Mouse (Mus musculus): ENCODE measurements around the gene Tprn. TPM values are rescaled to one million over a fixed set of nuclear protein-coding genes. Genes with fewer than 3 reads are reported as not detected.

Tprn gene
- polyA plus RNA-seq, 2 experiments from 2014 or later: 1.8 to 3.8 TPM

DNA sequence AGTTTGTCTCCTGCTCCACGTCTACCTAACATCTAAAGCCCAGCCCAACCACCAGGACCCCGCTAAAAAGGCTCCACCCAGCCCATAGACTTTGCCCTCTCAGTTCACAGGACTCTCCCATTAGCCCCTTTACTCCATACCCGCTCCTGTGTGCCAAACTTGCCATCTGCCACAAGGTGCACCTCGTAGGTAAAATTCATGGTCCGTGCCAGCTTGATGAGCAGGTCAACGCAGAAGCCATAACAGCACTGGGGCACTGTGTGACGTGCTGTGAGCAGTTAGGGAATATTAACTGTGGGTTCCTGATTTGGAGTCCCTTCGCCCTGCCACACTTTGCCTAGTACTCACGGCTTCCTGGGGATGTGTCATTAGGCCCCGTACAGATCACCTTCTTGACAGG lies 35.6 kb downstream of the Tprn start:
- ATAC-seq: no peak

DNA sequence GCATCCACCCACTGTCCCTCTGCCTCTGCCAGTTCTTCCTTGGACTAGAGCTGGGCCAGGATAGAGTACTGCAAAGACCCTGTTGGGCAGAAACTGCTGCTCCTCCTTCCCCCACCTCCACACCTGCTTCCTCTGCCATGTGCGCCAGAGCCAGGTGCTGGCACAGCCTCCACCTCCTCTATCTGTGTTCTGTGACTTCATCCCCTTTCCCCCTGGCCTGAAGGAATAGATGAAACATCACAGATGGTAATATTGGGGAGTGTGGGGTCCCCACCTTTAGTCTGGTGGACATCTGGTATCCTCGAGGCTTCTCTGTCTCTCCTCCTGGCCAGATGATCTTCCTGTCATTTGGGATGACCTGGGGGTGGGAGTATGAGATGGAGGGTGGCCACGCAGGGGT lies 41.0 kb downstream of the Tprn start:
- no peak for ATAC-seq

DNA sequence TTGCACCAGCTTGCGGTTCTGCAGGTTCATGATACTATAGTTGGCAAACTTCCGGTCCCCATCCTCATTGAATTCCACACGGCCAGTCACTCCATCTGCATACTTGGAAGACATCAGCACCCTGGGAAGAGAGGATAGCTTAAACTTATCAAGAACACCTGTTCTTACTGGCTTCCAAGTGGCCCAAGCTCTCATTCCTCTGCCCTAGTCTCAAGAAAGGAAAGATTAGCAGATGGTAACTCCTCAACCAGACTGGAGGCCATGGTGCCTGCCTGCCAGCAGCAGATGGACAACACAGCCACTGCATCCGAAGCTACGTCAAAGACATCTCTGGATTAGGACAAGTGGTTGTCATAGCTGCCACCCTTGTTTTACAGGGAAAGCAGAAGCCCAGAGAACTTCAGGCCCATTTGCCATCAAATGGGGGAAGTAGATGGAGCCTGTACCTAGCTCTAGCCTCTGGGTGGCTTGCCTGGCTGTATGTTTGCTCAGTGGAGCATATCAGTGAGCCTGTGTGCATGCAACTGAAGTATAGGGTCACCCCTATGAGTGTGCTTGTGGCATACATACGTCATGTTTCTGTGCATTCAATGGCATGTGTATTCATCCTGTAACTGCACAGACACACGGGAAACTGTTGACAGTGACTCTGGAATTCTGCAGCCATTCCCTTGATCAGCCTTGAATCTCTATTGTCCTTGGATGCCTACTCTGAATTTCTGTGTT lies 41.7 kb downstream of the Tprn start:
- ATAC-seq: no peak

DNA sequence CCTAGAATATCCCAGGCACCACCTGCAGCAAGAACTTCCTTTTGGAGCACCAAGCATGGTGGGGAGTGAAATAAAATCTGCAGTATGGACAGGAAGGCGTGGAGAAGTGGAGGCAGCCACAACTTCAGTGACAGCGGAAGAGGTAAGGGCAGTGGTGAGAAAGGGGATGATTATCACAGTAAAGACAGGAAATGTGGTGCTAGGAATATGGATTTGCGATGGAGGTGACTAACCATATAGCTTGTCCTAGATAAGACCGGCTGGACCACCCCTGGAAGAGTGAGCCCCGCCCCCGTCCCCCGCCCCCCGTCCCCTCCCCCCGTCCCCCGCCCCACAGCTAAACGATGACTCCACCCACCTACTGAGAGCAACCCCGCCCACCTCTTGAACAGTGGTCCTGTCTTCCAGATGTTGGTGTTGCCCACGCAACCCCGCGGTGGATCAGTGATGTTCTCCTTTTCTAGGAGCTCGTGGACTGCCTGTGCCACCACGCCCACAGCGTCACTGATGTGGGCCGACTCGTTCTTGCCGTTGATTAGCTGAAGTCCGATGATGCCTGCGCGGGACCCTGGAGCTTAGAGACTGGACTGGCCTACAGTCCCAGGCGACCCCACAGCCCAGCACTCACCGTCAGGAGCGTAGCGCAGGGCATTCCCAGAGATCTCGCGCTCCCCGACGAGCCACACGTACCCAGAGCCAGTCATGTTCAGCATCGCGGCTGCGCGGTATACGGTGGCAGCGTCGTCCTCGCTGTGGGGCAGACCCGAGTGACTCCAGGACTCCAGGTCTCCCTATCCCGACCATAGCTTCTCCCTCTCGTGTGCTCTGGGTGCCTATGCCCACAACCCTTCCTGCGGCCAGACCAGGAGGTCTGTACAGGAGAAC lies 42.5 kb downstream of the Tprn start:
- ATAC-seq: peak; percentile 68

DNA sequence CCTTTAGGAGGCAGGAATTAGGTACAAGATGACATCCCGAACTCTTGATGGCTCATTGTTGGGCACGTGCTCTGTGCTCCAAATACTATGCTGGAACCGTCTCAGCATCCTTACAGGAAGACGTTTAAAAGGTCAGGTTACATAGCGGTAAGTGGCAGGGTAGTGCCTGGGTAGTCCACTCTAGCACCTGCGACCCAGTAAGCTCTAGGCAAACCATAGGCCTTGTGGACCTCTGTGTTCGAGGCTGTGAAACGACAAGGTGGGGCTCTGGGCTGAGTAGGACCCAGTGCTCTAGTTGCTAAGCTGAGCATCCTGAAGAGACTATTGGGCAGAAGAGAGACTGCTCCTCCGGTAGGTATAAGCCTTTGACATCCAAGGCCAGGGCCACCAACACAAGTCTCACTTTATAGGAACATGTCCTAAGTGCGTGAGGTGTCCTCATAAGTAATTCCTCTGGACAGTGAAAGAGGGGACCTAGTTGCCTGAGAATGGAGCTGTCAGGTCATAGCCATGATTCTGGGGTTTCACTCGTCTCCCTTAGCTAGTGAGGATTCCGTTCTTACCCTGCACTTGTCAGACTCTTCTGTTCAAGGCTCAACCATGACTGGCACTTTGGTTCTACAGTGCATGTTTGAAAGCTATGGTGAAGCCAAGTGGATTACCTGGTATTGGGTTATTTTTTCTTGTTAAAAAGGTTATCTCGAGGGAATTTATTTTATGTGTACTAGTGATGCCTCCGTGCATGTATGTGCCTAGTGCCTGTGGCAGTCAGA lies 43.4 kb downstream of the Tprn start:
- no peak for ATAC-seq

DNA sequence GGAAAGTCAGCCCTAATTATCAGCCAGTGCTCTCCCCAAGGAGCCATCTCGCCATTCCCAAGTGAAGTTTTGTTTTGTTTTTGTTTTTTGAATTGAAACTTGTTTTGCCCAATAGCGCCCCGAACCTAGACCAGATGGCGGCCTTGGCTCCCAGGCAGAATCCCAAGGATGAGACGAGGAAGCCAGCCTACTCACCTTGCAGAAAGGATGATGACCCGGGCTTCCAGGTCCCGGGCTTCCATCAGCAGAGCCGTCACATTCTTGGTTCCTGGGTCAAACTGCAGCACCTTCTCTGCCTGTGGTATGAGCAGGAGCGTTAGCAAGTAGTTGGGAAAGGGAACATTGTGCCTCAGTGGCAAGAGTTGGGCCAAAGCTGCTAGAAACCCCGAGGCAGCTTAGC lies 47.8 kb downstream of the Tprn start:
- no peak for ATAC-seq

DNA sequence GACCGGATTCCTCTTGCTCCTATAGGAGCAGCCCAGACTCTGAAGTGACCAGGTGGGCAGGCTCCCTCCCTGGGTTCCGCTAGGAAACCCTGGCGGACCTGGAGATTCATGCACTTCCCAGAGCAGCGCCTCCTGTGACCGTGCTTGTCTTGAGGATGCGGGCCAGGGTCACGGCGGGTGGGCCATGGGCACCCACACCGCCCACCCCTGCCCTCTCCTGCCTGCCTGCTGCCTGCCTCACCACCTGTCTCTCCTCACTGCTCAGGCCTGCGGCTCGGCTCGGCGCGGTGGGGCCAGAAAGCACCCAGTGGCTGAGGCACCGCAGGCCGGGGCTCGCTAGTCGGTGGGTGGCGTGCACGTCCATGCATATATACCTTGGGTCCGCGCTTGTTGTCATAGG lies 48.6 kb downstream of the Tprn start:
- no peak for ATAC-seq

DNA sequence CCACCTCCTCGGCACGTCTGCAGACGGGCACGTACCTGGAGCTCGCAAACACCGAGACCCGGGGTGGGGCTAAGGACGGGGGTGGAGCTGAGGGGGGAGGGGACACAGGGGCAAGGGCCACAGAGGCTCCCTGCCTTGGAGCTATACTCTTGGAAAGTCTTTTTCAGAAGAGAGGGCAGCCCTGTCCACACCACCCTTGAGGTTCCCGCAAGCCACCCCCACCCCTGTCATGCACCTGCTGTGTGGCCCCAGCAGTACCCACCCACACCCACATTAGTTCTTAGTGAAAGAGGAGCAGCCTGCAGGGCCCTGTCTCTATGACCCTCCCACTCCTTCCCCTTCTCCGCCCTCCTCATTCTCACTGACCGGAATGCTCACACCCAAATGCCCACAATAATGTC lies 49.1 kb downstream of the Tprn start:
- ATAC-seq: no peak

DNA sequence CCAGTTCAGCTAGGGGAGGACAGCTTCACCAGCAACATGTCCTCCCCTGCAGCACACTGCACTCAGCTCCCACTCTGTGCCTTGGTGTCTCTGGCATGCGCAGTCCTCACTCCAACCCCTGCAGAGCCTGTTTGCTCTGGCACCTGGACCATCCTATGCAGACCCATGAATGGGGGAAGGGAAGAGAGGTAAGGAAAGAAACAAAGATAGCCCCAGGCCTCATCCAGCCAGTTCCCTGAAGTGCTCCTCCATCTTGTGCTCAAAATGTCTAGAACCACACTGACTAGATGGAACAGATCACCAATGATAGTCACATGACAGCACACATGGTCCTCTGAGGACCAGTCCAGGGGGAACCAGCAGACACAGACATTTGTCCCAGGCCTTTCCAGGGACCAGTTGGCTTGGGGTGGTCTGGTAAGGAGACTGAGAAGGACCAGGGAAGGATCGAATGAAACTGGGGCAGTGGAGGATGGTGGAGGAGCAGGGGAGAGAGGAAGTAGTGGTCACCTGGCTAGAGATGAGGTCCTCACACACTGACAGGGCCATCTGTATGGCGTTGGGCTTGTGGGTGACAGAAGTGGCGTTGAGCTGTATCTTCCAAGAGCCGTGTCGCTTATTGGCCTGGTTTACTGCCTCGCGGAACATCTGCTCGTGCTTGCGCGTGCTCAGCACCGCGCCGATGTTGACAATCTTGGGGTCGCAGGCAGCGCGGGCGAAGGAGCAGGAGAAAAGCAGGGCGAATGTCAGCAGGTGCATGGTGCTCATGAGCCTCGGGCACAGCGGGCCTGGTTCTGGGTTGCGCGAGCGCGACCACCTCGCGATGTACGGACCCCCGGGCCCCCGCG lies 55.9 kb downstream of the Tprn start:
- ATAC-seq: no peak

DNA sequence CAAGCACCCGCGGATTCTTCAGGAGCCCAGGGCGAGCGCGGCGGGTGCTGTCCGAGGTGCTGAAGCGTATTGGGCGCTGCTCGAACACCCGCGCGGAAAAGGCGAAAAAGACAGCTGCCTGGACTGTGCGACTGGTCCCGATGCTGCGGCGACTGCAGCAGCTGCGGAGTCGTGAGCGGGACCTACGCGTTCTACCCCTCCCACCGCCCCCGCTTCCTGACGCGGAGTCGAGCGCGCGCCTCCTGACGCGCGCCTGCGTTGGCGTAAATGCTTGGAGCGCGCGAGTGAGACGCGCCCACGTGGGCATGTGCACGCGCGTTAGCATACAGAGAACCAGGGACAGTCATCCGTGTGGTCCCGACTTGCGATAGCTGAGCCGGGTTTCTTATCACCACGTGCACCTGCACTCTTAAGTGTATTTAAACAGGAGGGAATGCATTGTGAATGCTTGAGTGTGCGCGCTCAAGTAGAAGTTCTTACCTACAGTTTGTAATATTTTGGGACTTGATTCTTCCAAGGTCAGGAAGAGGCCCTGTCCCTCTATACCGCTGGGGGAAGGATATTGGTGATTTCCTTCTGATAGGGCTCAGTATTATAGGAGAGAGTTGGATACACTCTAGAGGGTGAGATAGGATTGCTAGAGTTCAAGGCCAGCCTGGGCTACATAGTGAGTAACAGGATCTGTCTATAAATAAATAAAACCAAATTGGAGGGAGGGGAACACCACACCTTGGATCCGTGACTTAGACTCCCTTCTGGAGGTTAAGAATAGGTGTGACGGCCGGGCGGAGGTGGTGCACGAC lies 56.8 kb downstream of the Tprn start, which contains the start of gene Grin1:
Gene Grin1, minus strand, starts transcription at position 217 of the 803 bp plus-strand sequence.
- no peak for ATAC-seq

Other genes starting within 250 kb of the Tprn start
- gene Nsmf, start 208.3 kb upstream of the Tprn start, polyA plus RNA-seq (2017; shearing (Covaris generic)): 10 to 100 TPM in 1 of 2 experiments, 1 to 10 TPM in 1; 8.6 to 13.7 TPM
- gene Entpd8, start 182.3 kb upstream of the Tprn start, polyA plus RNA-seq (2017; shearing (Covaris generic)): under 1 TPM in 1 of 2 experiments, not detected in 1; 0.52 TPM
- 1 to 10 TPM; 5.5 to 7.0 TPM for gene Noxa1, start 167.5 kb upstream of the Tprn start, polyA plus RNA-seq (2017; shearing (Covaris generic))
- gene Nrarp, start 81.9 kb upstream of the Tprn start, polyA plus RNA-seq (2017; shearing (Covaris generic)): under 1 TPM in 1 of 2 experiments, not detected in 1; 0.28 TPM
- gene Tor4a, start 65.7 kb upstream of the Tprn start, polyA plus RNA-seq (2017; shearing (Covaris generic)): 10 to 100 TPM; 60.5 to 94.3 TPM
- 10 to 100 TPM; 48.2 to 55.8 TPM for gene Nelfb, start 51.1 kb upstream of the Tprn start, polyA plus RNA-seq (2017; shearing (Covaris generic))
- not detected for gene Stpg3, start 48.0 kb upstream of the Tprn start, polyA plus RNA-seq (2017; shearing (Covaris generic))
- gene Fam166a, start 43.9 kb upstream of the Tprn start, polyA plus RNA-seq (2017; shearing (Covaris generic)): not detected
- gene Tubb4b, start 37.9 kb upstream of the Tprn start, polyA plus RNA-seq (2017; shearing (Covaris generic)): 100 to 1,000 TPM in 1 of 2 experiments, 10 to 100 TPM in 1; 94.5 to 120 TPM
- gene Slc34a3, start 28.3 kb upstream of the Tprn start, polyA plus RNA-seq (2017; shearing (Covaris generic)): not detected
- gene Rnf224, start 25.8 kb upstream of the Tprn start, polyA plus RNA-seq (2017; shearing (Covaris generic)): not detected
- under 1 TPM; 0.38 to 0.57 TPM for gene Rnf208, start 20.4 kb upstream of the Tprn start, polyA plus RNA-seq (2017; shearing (Covaris generic))
- not detected for gene Cysrt1, start 20.2 kb upstream of the Tprn start, polyA plus RNA-seq (2017; shearing (Covaris generic))
- 1 to 10 TPM; 5.9 to 7.1 TPM for gene AL732309.1, start 15.8 kb upstream of the Tprn start, polyA plus RNA-seq (2017; shearing (Covaris generic))
- gene Tmem203, start 7.2 kb upstream of the Tprn start, polyA plus RNA-seq (2017; shearing (Covaris generic)): 10 to 100 TPM in 1 of 2 experiments, 1 to 10 TPM in 1; 9.5 to 10.4 TPM
- gene Ssna1, start 9.8 kb downstream of the Tprn start, polyA plus RNA-seq (2017; shearing (Covaris generic)): 100 to 1,000 TPM; 124 to 131 TPM
- gene Anapc2, start 9.9 kb downstream of the Tprn start, polyA plus RNA-seq (2017; shearing (Covaris generic)): 10 to 100 TPM; 34.8 to 54.1 TPM
- gene Tmem210, start 25.5 kb downstream of the Tprn start, polyA plus RNA-seq (2017; shearing (Covaris generic)): not detected
- gene Lrrc26, start 27.3 kb downstream of the Tprn start, polyA plus RNA-seq (2017; shearing (Covaris generic)): not detected
- not detected for gene Grin1, start 56.6 kb downstream of the Tprn start, polyA plus RNA-seq (2017; shearing (Covaris generic))
- 10 to 100 TPM; 21.7 to 32.4 TPM for gene Man1b1, start 69.7 kb downstream of the Tprn start, polyA plus RNA-seq (2017; shearing (Covaris generic))
- 10 to 100 TPM; 15.5 to 24.6 TPM for gene Dpp7, start 93.7 kb downstream of the Tprn start, polyA plus RNA-seq (2017; shearing (Covaris generic))
- 10 to 100 TPM; 18.0 to 18.8 TPM for gene Uap1l1, start 103.1 kb downstream of the Tprn start, polyA plus RNA-seq (2017; shearing (Covaris generic))
- gene Sapcd2, start 109.7 kb downstream of the Tprn start, polyA plus RNA-seq (2017; shearing (Covaris generic)): 1 to 10 TPM in 1 of 2 experiments, under 1 TPM in 1; 0.58 to 1.2 TPM
- not detected for gene Entpd2, start 133.3 kb downstream of the Tprn start, polyA plus RNA-seq (2017; shearing (Covaris generic))
- gene Npdc1, start 136.7 kb downstream of the Tprn start, polyA plus RNA-seq (2017; shearing (Covaris generic)): 1 to 10 TPM; 1.4 to 2.3 TPM
- 10 to 100 TPM in 1 of 2 experiments, 1 to 10 TPM in 1; 4.0 to 11.7 TPM for gene Fut7, start 160.6 kb downstream of the Tprn start, polyA plus RNA-seq (2017; shearing (Covaris generic))
- 10 to 100 TPM; 31.9 to 45.3 TPM for gene Abca2, start 166.1 kb downstream of the Tprn start, polyA plus RNA-seq (2017; shearing (Covaris generic))
- gene Clic3, start 194.2 kb downstream of the Tprn start, polyA plus RNA-seq (2017; shearing (Covaris generic)): 1 to 10 TPM; 1.2 to 2.2 TPM
- gene Paxx, start 198.5 kb downstream of the Tprn start, polyA plus RNA-seq (2017; shearing (Covaris generic)): 100 to 1,000 TPM in 1 of 2 experiments, 10 to 100 TPM in 1; 74.7 to 102 TPM
- not detected for gene Ptgds, start 207.4 kb downstream of the Tprn start, polyA plus RNA-seq (2017; shearing (Covaris generic))
- gene Lcn12, start 231.3 kb downstream of the Tprn start, polyA plus RNA-seq (2017; shearing (Covaris generic)): not detected
- gene Fbxw5, start 238.1 kb downstream of the Tprn start, polyA plus RNA-seq (2017; shearing (Covaris generic)): 100 to 1,000 TPM in 1 of 2 experiments, 10 to 100 TPM in 1; 60.7 to 143 TPM
- gene C8g, start 239.1 kb downstream of the Tprn start, polyA plus RNA-seq (2017; shearing (Covaris generic)): 1 to 10 TPM; 4.5 to 4.6 TPM

Data from CD4-positive, CD25-positive, alpha-beta regulatory T cell, adult 4 months (primary cell).